Mouse (Mus musculus): ENCODE data around the gene Milr1.
A peak's percentile ranks its signal among the peaks of the same experiment; 100 is the strongest.
"Not testable (repeated sequence)": the region's sequence is repeated elsewhere in the genome, so short reads cannot be mapped to it uniquely, and the experiment has no call there.

Gene Milr1

GRCm38 (mm10) chr11:106751039-106752018, at the start of gene Milr1:
Milr1 (plus strand) TSS chr11:106751226.
- peak in 1 of 2 experiments; percentile 30 for DNase-seq

GRCm38 (mm10) chr11:106701589-106701988, 49.4 kb upstream of the Milr1 start:
- DNase-seq, result no peak

GRCm38 (mm10) chr11:106702584-106702983, 48.4 kb upstream of the Milr1 start:
- DNase-seq, result no peak

- no peak for DNase-seq
Measured at GRCm38 (mm10) chr11:106703931-106704330, 47.1 kb upstream of the Milr1 start.

- DNase-seq, result no peak
Measured at GRCm38 (mm10) chr11:106704399-106705111, 46.5 kb upstream of the Milr1 start.

- no peak for DNase-seq
Measured at GRCm38 (mm10) chr11:106706212-106706611, 44.8 kb upstream of the Milr1 start.

GRCm38 (mm10) chr11:106707085-106707484, 43.9 kb upstream of the Milr1 start:
- no peak for DNase-seq

GRCm38 (mm10) chr11:106707866-106708265, 43.2 kb upstream of the Milr1 start:
- DNase-seq, result no peak

- no peak for DNase-seq
Measured at GRCm38 (mm10) chr11:106709227-106709985, 41.6 kb upstream of the Milr1 start.

GRCm38 (mm10) chr11:106710789-106711188, 40.2 kb upstream of the Milr1 start:
- DNase-seq, result no peak

GRCm38 (mm10) chr11:106715066-106715465, 36.0 kb upstream of the Milr1 start:
- DNase-seq, result no peak

GRCm38 (mm10) chr11:106716568-106716967, 34.5 kb upstream of the Milr1 start:
- no peak for DNase-seq

GRCm38 (mm10) chr11:106720379-106720778, 30.6 kb upstream of the Milr1 start:
- no peak for DNase-seq

GRCm38 (mm10) chr11:106722831-106723361, 28.1 kb upstream of the Milr1 start:
- no peak for DNase-seq

GRCm38 (mm10) chr11:106723611-106724125, 27.4 kb upstream of the Milr1 start:
- DNase-seq, result no peak

- DNase-seq, result no peak
Measured at GRCm38 (mm10) chr11:106724176-106724915, 26.7 kb upstream of the Milr1 start.

GRCm38 (mm10) chr11:106724916-106725235, 26.1 kb upstream of the Milr1 start:
- not testable (repeated sequence) for DNase-seq

- DNase-seq, result no peak
Measured at GRCm38 (mm10) chr11:106727967-106728366, 23.1 kb upstream of the Milr1 start.

GRCm38 (mm10) chr11:106728402-106729366, 22.3 kb upstream of the Milr1 start:
- DNase-seq, result no peak

GRCm38 (mm10) chr11:106729656-106730055, 21.4 kb upstream of the Milr1 start:
- no peak for DNase-seq

- DNase-seq, result no peak
Measured at GRCm38 (mm10) chr11:106730714-106731113, 20.3 kb upstream of the Milr1 start.
